Mouse (Mus musculus): ENCODE measurements around the gene Fam3c. TPM values are rescaled to one million over a fixed set of nuclear protein-coding genes. Genes with fewer than 3 reads are reported as not detected.
"Not testable (repeated sequence)": the region's sequence is repeated elsewhere in the genome, so short reads cannot be mapped to it uniquely, and the experiment has no call there.

Fam3c gene
- total RNA-seq, 2 experiments from 2014 or later = 111 to 126 TPM

DNA sequence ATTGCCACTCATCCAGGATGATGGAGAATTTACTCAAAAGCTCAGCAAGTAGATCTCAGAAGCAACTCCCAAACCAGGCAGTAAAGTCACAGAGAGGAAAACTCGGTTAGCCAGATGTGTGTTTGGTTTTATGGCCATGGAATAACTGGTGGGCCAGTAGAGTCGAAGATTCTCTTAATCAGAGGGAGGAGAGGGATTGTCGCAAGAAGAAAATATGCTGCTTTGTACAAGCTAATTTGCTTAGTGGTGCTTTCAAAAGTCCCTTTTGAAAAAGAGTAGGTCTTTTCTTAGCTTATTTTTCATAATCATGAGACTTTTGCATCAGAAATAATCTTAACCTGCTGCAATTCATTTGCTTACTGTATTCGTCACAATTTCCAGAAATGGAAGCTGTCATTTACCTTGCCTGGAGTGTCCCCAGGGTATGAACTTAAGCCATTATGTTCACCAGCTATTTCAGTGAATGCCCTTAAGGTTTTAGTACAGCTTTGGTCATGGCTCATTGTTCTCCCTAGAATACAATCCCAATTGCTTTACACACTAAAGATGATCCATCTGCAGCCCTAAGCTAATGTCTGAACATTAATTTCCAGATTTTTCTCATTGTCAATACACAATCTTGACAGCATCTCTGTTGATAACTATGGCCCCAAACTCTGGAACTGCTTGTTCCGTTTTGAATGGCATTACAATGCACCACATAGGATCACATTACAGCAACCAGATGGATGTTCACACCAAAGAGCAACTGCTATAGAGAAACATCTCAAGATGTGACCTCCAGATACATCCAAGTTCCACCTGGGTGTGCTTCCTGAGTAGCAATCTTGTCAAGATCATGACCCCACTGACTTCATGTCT lies 88.0 kb downstream of the Fam3c start:
- intact Hi-C loops (cut with DNase I) = no loop called here
- DNase-seq (ENCODE audit: extremely low spot score in 1 of 2, low spot score in 2 of 2) = no peak

DNA sequence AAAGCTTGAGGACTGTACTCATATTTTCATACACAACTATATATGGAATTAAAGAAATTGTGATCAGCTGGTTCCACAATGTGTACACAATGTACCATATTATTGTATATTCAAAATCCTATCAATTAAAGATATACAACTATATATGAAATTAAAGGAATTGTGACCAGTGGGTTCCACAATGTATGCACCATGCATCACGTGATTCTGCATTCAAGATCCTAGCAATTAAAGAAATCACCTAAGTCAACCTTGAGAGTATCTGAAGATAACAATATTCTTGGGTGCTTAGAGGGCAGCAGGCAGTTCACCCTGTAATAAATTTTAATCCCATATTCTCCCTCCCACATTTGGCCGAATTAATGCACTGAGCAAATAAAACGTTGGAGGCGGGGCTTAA lies 90.0 kb downstream of the Fam3c start:
- intact Hi-C loops (cut with DNase I) = no loop called here
- no peak for DNase-seq (ENCODE audit: extremely low spot score in 1 of 2, low spot score in 2 of 2)

DNA sequence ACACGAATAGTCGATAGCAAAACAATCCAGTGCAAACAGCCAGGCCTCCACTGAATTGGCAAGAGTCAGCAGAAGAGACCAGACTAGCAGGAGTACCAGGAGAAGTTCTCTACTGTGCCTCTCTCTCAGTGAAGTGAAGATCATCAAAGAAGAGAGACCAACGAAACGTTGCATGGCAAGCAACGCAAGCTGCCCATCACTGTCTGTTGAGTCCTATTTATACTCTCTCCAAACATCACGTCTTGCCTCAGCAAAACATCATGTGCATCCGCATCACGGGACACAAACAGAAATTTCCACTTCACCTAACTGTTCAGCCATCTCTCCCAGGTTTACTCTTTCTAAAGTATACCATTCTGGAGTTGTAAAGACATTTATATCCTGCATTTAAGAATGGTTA lies 91.9 kb downstream of the Fam3c start:
- DNase-seq (ENCODE audit: extremely low spot score in 1 of 2, low spot score in 2 of 2); intact Hi-C loops (cut with DNase I): not testable (repeated sequence)

DNA sequence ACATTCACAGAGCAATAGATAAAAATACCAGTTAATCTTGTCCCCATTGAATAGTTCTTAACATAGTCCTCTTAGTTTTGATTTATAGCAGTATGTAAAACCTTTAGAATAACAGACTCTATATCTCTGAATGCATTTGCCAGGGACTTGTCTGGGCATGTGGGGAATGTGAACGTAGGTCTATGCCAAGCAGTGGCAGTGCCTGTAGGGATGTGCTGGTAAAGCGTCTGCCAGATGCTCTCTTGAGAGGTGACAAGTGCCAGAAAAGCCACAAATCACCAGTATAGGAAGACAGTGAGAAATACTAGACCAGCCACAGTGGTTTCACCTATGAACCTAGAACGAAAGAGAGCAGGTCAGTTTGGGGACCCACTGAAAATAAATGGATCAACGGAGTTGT lies 93.5 kb downstream of the Fam3c start:
- intact Hi-C loops (cut with DNase I) = no loop called here

DNA sequence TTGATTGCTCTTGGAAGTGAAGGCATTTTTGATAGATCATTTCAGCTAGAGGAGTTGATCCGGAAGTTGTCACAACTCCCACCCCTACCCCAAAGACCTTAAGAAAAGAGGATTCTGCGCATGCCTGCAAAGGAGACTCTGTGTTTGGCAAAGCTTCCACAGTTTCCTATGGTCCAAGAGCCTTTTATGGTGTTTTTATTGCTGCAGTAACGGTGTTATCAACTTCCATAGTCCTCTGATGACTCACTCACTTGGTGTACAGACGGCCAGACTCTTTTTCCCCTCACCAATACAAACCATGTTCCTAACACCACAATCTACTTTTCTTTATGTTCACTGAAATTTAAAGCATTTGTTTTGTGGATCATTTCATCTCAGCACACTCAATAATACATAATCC lies 97.3 kb downstream of the Fam3c start:
- DNase-seq (ENCODE audit: extremely low spot score in 1 of 2, low spot score in 2 of 2) = no peak
- intact Hi-C loops (cut with DNase I) = no loop called here

More for the DNA sequence above, 93.5 kb downstream of the Fam3c start:
- no peak for DNase-seq (ENCODE audit: extremely low spot score in 1 of 2, low spot score in 2 of 2)

Other genes with a start within 250 kb of the Fam3c start
- 1 to 10 TPM; 1.2 to 1.9 TPM for gene Wnt16, start 68.0 kb downstream of the Fam3c start, total RNA-seq (2021)

All from left cerebral cortex, postnatal 10 days (tissue).